8 mouse cellular contexts compared by ENCODE assay signal in the genomic region with DNA sequence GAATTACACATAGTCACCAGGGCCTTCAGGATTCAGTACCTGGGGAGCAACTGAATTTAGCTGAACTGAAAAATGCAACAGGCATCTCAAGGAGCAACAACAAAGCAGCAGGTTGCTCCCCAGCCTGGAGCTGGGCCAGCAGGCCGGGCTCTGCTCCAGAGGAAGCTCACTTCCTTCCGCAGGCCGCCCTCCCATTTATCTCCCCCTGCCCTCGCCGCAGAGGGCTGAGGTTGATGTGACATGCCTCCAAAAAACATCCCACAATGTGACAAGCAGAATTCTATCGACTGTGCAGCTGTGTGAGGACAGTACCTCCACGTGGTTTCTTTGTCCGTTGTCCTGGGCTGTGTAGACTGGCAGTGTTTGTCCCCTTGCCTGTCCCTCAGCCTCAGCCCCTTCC. TPM values are rescaled to one million over a fixed set of nuclear protein-coding genes. Genes with fewer than 3 reads are reported as not detected.
DNase-seq lines count a peak whose midpoint lies in the region; ATAC-seq and TF ChIP-seq lines count a peak whose summit lies in the region.

No protein-coding gene starts in this region.

- WGBS in hindbrain, embryonic 14.5 days = 34% methylated on average over 8 of the region's 8 CpGs
- WGBS in limb, embryonic 14.5 days = 63% methylated on average over 8 of the region's 8 CpGs

- H3K27ac ChIP-seq in left cerebral cortex, adult 2 months = peak overlapping the region; percentile 32; the same call in 1 of the 2 replicates
- 0 out of 2 replicates have a peak overlapping the region, but pooled peaks have one; percentile 20 for H3K27ac ChIP-seq in hindbrain, embryonic 14.5 days
- H3K27ac ChIP-seq in limb, embryonic 14.5 days (replicated peaks; ENCODE audit: low read depth, low read length) = peak overlapping the region; percentile 43; the same call in 1 of the 2 replicates

- no peaks in the 10 kb centered on the region for H3K4me1 ChIP-seq in hindbrain, embryonic 14.5 days (replicated peaks; ENCODE audit: control insufficient read depth, insufficient read depth, low read length)
- no peaks in the 10 kb centered on the region for H3K4me1 ChIP-seq in limb, embryonic 14.5 days (ENCODE audit: control insufficient read depth, insufficient read depth, low read length)

- no peak for TF ChIP-seq POLR2A in limb, embryonic 14.5 days (IDR thresholded peaks at IDR 0.05; ENCODE audit: borderline replicate concordance, extremely low read depth, insufficient read depth, insufficient read length)

- intact Hi-C loops in left cerebral cortex, adult 2 months (cut with DNase I) = loop anchor here (5.0 kb wide), 1 partner anchor 43 kb away; a partner anchor contains a TSS
- intact Hi-C loops in gastrocnemius, postnatal 14 days (cut with DNase I; ENCODE audit: low total_unique reads) = loop anchor here (5.0 kb wide), 1 partner anchor 88 kb away; no protein-coding TSS in a partner anchor

- H3K36me3 ChIP-seq in hindbrain, embryonic 14.5 days (replicated peaks; ENCODE audit: control insufficient read depth, insufficient read depth) = no peaks in the 10 kb centered on the region
- peaks cover 7% of the 10 kb centered on the region for H3K36me3 ChIP-seq in limb, embryonic 14.5 days (ENCODE audit: control insufficient read depth, insufficient read depth, low read length)

- TF ChIP-seq CTCF in left cerebral cortex, adult 2 months (IDR thresholded peaks at IDR 0.05) = no peak

- DNase-seq in left cerebral cortex, adult 2 months (ENCODE audit: extremely low spot score in 1 of 2, low spot score in 2 of 2) = peak in 1 of 2 experiments; percentile 25
- DNase-seq in left cerebral cortex, adult 18-20 months (ENCODE audit: low spot score in 2 of 2) = no peak
- peak; percentile 83 to 90 for DNase-seq in adrenal gland, postnatal 36 days
- peak; percentile 74 for DNase-seq in gastrocnemius, postnatal 14 days
- DNase-seq in hindbrain, embryonic 14.5 days (ENCODE audit: low spot score) = peak; percentile 57
- DNase-seq in limb, embryonic 14.5 days (ENCODE audit: low spot score) = peak; percentile 22
- no peak for DNase-seq in retina, embryonic 14.5 days (ENCODE audit: low spot score)

- ATAC-seq in hindbrain, embryonic 14.5 days (ENCODE audit: low FRiP score) = peak; percentile 74; the same call in 1 of the 2 replicates
- ATAC-seq in limb, embryonic 14.5 days (ENCODE audit: low FRiP score, low read depth) = no peak
- 0 out of 2 replicates have a peak, but pooled peaks have one; percentile 29 for ATAC-seq in monocyte, adult 5-6 weeks (replicated peaks; ENCODE audit: insufficient number of reproducible peaks, low FRiP score, low TSS enrichment, poor library complexity, severe bottlenecking)

- H3K9me3 ChIP-seq in hindbrain, embryonic 14.5 days (ENCODE audit: control insufficient read depth, low read length) = no peaks in the 10 kb centered on the region
- H3K9me3 ChIP-seq in limb, embryonic 14.5 days (ENCODE audit: control insufficient read depth, low read length) = no peaks in the 10 kb centered on the region

- no peak overlapping the region for H3K4me3 ChIP-seq in left cerebral cortex, adult 2 months
- H3K4me3 ChIP-seq in hindbrain, embryonic 14.5 days (replicated peaks; ENCODE audit: low read length) = no peak overlapping the region
- no peak overlapping the region for H3K4me3 ChIP-seq in limb, embryonic 14.5 days (replicated peaks; ENCODE audit: low read length)

- no peak overlapping the region; the same call in 1 of the 2 replicates for H3K4me2 ChIP-seq in hindbrain, embryonic 14.5 days (replicated peaks)
- H3K4me2 ChIP-seq in limb, embryonic 14.5 days (replicated peaks; ENCODE audit: low read depth, low read length, severe bottlenecking) = no peak overlapping the region

- no peak overlapping the region for H3K9ac ChIP-seq in hindbrain, embryonic 14.5 days
- H3K9ac ChIP-seq in limb, embryonic 14.5 days (ENCODE audit: low read depth, low read length, severe bottlenecking) = no peak overlapping the region

- no peaks in the 10 kb centered on the region for H3K27me3 ChIP-seq in hindbrain, embryonic 14.5 days (ENCODE audit: control insufficient read depth, insufficient read depth, low read length)
- no peaks in the 10 kb centered on the region for H3K27me3 ChIP-seq in limb, embryonic 14.5 days (ENCODE audit: control insufficient read depth, insufficient read depth, low read length)

RNA-seq across cellular contexts. Expression of a gene that starts 44.3 kb away (rescaled TPM):
- 10 to 100 TPM; 14.7 to 16.6 TPM for total RNA-seq in left cerebral cortex, adult 2 months (2021)
- total RNA-seq in left cerebral cortex, adult 18-20 months (2021) = 10 to 100 TPM; 15.5 to 16.7 TPM
- total RNA-seq in adrenal gland, postnatal 36 days (2021) = 10 to 100 TPM; 49.7 to 57.2 TPM
- total RNA-seq in gastrocnemius, postnatal 14 days (2021) = 10 to 100 TPM; 21.0 to 23.9 TPM
- polyA plus RNA-seq in hindbrain, embryonic 14.5 days (2014; fragmentation: Nextera tagmentation; extraction: Ambion mirVana) = 9.4 and 10.8 TPM in 2 replicates
- polyA plus RNA-seq in limb, embryonic 14.5 days (2012; rRNA removed) = 39.1 and 41.3 TPM in 2 replicates
- 41.9 and 43.4 TPM in 2 replicates for polyA plus RNA-seq in limb, embryonic 14.5 days (2014; fragmentation: Nextera tagmentation; extraction: Ambion mirVana)
- 15.8 to 19.0 TPM (median 18.0 TPM) in 3 replicates for total RNA-seq in monocyte, adult 5-6 weeks (2017)

RNA-seq across cellular contexts. Expression of a gene that starts 55.6 kb away (rescaled TPM):
- 100 to 1,000 TPM; 130 to 132 TPM for total RNA-seq in left cerebral cortex, adult 2 months (2021)
- 100 to 1,000 TPM; 121 to 135 TPM for total RNA-seq in left cerebral cortex, adult 18-20 months (2021)
- 10 to 100 TPM; 10.2 to 20.7 TPM for total RNA-seq in adrenal gland, postnatal 36 days (2021)
- 10 to 100 TPM; 28.9 to 44.4 TPM for total RNA-seq in gastrocnemius, postnatal 14 days (2021)
- 1.3 and 1.9 TPM in 2 replicates for polyA plus RNA-seq in hindbrain, embryonic 14.5 days (2014; fragmentation: Nextera tagmentation; extraction: Ambion mirVana)
- polyA plus RNA-seq in limb, embryonic 14.5 days (2012; rRNA removed) = 4.4 and 4.7 TPM in 2 replicates
- polyA plus RNA-seq in limb, embryonic 14.5 days (2014; fragmentation: Nextera tagmentation; extraction: Ambion mirVana) = 3.3 and 3.6 TPM in 2 replicates
- total RNA-seq in monocyte, adult 5-6 weeks (2017) = 0.29 to 4.9 TPM (median 1.4 TPM) in 3 replicates

Comparison
In these comparisons a context has a peak if more than half of its experiments do, and no peak if none do; other contexts are left out.
1. DNase-seq: peak in adrenal gland, postnatal 36 days (2 of 2), gastrocnemius, postnatal 14 days (single experiment), hindbrain, embryonic 14.5 days (single experiment) and limb, embryonic 14.5 days (single experiment); none in left cerebral cortex, adult 18-20 months (0 of 2) and retina, embryonic 14.5 days (single experiment).
2. Peak in every context shown above with its lines, with median percentiles within 50 percentile points of each other: H3K27ac ChIP-seq.